Mouse (Mus musculus): Measurements from ENCODE around the gene Pafah1b3. TPM values are rescaled to one million over a fixed set of nuclear protein-coding genes. Genes with fewer than 3 reads are reported as not detected.

Gene Pafah1b3
- polyA plus RNA-seq, 1 experiment from 2014 or later = 216 TPM

GRCm38 (mm10) chr7:25316532-25317445 is 19.0 kb upstream of the Pafah1b3 start, which contains the start of gene Megf8:
Megf8 (plus strand) TSS chr7:25317164.
- ATAC-seq (ENCODE audit: insufficient number of reproducible peaks, low FRiP score, low TSS enrichment, low read depth) = peak; percentile 99
- Histone ChIP-seq H3K36me3 (no peaks in the 10 kb centered on the region), H3K9ac (peak within 1 kb of the TSS; percentile 66), H3K27me3 (peaks cover 39% of the 10 kb centered on the region), H3K4me1 (peaks cover 40% of the 10 kb centered on the region), H3K9me3 (replicated peaks) (no peaks in the 10 kb centered on the region), H3K4me2 (replicated peaks) (peak within 1 kb of the TSS; percentile 96), H3K4me3 (replicated peaks) (peak within 1 kb of the TSS; percentile 64), H3K27ac (replicated peaks) (peak within 1 kb of the TSS; percentile 88)
- WGBS = under 1% methylated on average over 51 of the region's 52 CpGs

- peak overlapping the region; percentile 53 for H3K4me3 ChIP-seq (replicated peaks)
- under 1% methylated on average over 67 of the region's 69 CpGs for WGBS
- peak overlapping the region; percentile 13; the same call in 1 of the 2 replicates for H3K27ac ChIP-seq (replicated peaks)
- H3K4me2 ChIP-seq (replicated peaks) = peak overlapping the region; percentile 96
- no peaks in the 10 kb centered on the region for H3K9me3 ChIP-seq (replicated peaks)
- H3K36me3 ChIP-seq = no peaks in the 10 kb centered on the region
- peaks cover 35% of the 10 kb centered on the region for H3K4me1 ChIP-seq
- peaks cover 49% of the 10 kb centered on the region for H3K27me3 ChIP-seq
- ATAC-seq (ENCODE audit: insufficient number of reproducible peaks, low FRiP score, low TSS enrichment, low read depth) = no peak
- H3K9ac ChIP-seq = peak overlapping the region; percentile 26
Observed at GRCm38 (mm10) chr7:25315306-25316041, 17.7 kb upstream of the Pafah1b3 start.

DNA sequence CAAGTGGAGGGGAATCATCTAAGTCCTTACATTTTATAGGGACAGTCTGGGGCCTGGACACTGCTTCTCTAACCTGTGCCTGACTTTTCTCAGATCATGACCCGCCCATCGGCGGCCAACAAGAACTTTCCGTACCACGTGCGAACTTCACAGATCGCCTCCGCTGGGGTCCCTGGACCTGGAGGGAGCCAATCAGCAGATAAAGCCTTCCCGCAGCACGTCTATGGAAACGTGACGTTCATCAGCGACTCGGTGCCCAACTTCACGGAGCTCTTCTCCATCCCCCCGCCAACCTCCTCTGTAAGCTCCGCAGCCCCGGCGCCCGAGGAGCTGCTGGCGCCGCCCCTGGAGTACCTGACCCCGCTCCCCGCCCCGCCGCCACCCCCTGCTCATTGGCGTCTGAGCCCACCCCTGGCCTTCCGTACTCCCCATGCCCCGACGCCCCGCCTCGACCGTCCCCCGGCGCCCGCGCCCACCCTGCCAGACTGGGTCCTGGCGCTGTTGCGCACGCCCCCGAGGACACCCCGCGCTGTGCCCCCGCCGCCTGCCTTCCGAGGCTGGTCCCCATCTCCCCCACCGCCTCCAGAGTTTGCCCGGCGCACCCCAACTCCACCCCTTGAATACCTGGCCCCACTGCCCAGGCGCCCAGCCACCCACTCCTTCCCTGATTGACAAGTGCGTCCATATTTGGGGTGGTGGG is 17.0 kb upstream of the Pafah1b3 start:
- Histone ChIP-seq H3K36me3 (no peaks in the 10 kb centered on the region), H3K9me3 (replicated peaks) (no peaks in the 10 kb centered on the region), H3K27me3 (peaks cover 49% of the 10 kb centered on the region), H3K27ac (replicated peaks) (no peak overlapping the region), H3K4me1 (peaks cover 35% of the 10 kb centered on the region), H3K9ac (peak overlapping the region; percentile 26; the same call in 1 of the 2 replicates), H3K4me3 (replicated peaks) (peak overlapping the region; percentile 53), H3K4me2 (replicated peaks) (peak overlapping the region; percentile 96)
- WGBS = 2% methylated on average over 41 of the region's 51 CpGs
- ATAC-seq (ENCODE audit: insufficient number of reproducible peaks, low FRiP score, low TSS enrichment, low read depth) = no peak

DNA sequence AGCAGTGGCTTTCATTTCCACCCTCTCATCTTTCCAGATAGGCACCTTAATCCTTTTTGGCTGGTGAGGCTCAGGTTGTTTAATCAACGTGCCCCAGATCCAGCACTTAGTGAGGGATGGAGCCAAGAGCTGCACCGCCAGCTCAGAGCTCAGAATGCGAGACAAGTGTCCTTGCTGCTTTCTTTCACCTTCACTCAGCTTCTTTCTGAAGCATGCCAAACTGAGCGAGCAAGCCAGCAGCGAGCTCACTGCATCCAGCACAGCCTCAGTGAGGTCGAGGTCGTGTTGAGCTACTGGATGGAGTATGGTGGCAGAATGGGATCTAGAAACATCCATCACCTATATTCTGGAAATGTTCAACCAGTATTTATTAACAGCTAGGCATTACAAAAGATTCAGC is 15.5 kb upstream of the Pafah1b3 start:
- Histone ChIP-seq H3K4me3 (replicated peaks) (no peak overlapping the region), H3K4me2 (replicated peaks) (no peak overlapping the region), H3K9ac (no peak overlapping the region), H3K27ac (replicated peaks) (no peak overlapping the region), H3K27me3 (peaks cover 59% of the 10 kb centered on the region), H3K4me1 (peaks cover 31% of the 10 kb centered on the region), H3K9me3 (replicated peaks) (no peaks in the 10 kb centered on the region), H3K36me3 (no peaks in the 10 kb centered on the region)
- 39% methylated on average over 7 of the region's 7 CpGs for WGBS
- ATAC-seq (ENCODE audit: insufficient number of reproducible peaks, low FRiP score, low TSS enrichment, low read depth) = no peak

GRCm38 (mm10) chr7:25311193-25311592 is 13.4 kb upstream of the Pafah1b3 start:
- 76% methylated on average over 11 of the region's 11 CpGs for WGBS
- Histone ChIP-seq H3K27ac (replicated peaks) (no peak overlapping the region), H3K36me3 (no peaks in the 10 kb centered on the region), H3K9me3 (replicated peaks) (no peaks in the 10 kb centered on the region), H3K4me3 (replicated peaks) (no peak overlapping the region), H3K4me2 (replicated peaks) (no peak overlapping the region), H3K4me1 (peaks cover 20% of the 10 kb centered on the region), H3K9ac (no peak overlapping the region), H3K27me3 (peaks cover 76% of the 10 kb centered on the region)
- no peak for ATAC-seq (ENCODE audit: insufficient number of reproducible peaks, low FRiP score, low TSS enrichment, low read depth)

DNA sequence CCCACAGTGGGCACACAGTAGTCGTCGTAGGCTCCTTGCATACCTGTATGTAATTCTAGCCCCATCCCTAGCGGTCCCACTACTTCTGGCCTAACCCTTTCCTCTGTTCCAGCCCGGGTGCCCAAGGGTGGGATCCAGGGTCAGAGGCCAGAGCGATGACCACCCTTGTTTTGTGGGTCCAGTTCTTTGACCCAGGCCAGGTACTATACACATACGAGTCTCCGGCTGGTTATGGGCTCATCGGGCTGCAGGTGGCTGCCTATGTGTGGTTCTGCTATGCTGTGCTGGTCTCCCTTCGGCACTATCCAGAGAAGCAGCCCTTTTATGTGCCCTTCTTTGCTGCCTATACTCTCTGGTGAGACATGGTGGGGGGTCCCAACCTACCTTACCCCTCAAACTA is 11.6 kb upstream of the Pafah1b3 start:
- Histone ChIP-seq H3K9ac (no peak overlapping the region), H3K9me3 (replicated peaks) (no peaks in the 10 kb centered on the region), H3K4me3 (replicated peaks) (no peak overlapping the region), H3K27ac (replicated peaks) (no peak overlapping the region), H3K4me1 (peaks cover 11% of the 10 kb centered on the region), H3K27me3 (peaks cover 67% of the 10 kb centered on the region), H3K4me2 (replicated peaks) (no peak overlapping the region), H3K36me3 (no peaks in the 10 kb centered on the region)
- 83% methylated on average over 9 of the region's 9 CpGs for WGBS
- no peak for ATAC-seq (ENCODE audit: insufficient number of reproducible peaks, low FRiP score, low TSS enrichment, low read depth)

DNA sequence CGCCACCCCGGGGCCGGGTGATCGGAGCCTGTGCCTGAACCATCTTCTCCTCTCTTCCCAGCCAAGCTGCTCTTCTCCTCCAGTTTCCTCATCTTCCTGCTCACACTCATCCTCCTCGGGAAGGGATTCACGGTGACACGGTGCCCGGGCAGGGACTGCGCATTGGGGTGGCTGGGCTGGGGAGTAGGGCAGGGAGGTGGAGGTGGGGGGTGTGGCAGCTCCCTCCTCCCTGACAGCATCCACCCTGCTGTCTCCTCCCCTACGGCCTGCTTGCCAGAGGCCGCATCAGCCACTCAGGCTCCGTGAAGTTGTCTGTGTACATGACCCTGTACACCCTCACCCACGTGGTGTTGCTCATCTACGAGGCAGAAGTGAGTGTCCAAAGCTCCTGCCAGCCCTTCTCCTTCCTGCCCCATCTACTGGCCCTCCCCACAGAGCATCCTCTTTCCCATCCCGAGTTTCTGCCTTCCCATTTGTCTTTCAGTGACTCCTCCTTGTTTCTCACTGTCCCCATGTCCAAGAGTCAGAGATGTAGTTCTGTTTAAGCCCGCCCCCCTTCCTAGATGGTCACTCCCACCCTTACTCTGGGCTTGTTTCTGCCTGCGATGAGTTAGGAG is 11.0 kb upstream of the Pafah1b3 start:
- 53% methylated on average over 17 of the region's 17 CpGs for WGBS
- H3K4me3 ChIP-seq (replicated peaks) = no peak overlapping the region
- no peak for ATAC-seq (ENCODE audit: insufficient number of reproducible peaks, low FRiP score, low TSS enrichment, low read depth)
- H3K27ac ChIP-seq (replicated peaks) = no peak overlapping the region
- H3K9me3 ChIP-seq (replicated peaks) = no peaks in the 10 kb centered on the region
- peaks cover 10% of the 10 kb centered on the region for H3K4me1 ChIP-seq
- H3K9ac ChIP-seq = no peak overlapping the region
- H3K4me2 ChIP-seq (replicated peaks) = no peak overlapping the region
- H3K36me3 ChIP-seq = no peaks in the 10 kb centered on the region
- peaks cover 61% of the 10 kb centered on the region for H3K27me3 ChIP-seq

- Histone ChIP-seq H3K9ac (no peak overlapping the region), H3K4me3 (replicated peaks) (no peak overlapping the region), H3K9me3 (replicated peaks) (no peaks in the 10 kb centered on the region), H3K27ac (replicated peaks) (no peak overlapping the region), H3K36me3 (no peaks in the 10 kb centered on the region), H3K4me1 (peaks cover 10% of the 10 kb centered on the region), H3K27me3 (peaks cover 41% of the 10 kb centered on the region), H3K4me2 (replicated peaks) (no peak overlapping the region)
- WGBS = 44% methylated on average over 2 of the region's 2 CpGs
- no peak for ATAC-seq (ENCODE audit: insufficient number of reproducible peaks, low FRiP score, low TSS enrichment, low read depth)
Observed at GRCm38 (mm10) chr7:25306614-25306996, 8.8 kb upstream of the Pafah1b3 start.

DNA sequence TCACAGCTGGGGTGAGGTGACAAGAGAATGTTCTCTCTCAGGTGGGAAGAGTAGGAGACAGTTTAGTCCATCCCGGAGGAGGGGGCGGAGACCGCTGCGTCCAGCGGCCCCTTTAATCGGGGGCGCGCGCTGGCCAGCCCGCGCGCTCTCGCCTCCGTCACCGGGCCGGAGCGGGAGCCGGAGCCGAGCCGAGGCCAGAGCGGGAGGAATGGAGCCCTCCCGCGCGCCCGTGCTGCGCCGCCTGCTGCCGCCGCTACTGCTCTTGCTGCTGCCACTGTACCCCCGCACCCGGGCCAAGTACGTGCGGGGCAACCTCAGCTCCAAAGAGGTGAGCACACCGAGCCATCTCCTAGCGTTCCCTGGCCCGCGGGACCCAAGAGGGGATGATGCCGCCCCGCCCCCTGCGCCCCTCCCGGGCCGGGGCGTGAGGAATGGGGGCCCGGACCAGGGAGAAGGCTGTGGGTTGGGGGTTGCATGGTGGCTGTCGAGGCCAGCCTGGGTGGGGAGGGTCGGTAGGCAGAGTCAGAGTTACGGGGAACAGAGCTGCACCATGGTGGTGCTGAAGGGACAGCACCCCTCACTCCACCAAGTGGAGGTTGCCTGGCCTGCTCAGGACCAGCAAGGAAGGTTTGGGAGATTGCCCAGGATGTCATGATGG is 8.3 kb upstream of the Pafah1b3 start, which contains the start of gene Tmem145:
Gene Tmem145, plus strand, starts transcription at position 151 of the 658 bp plus-strand sequence.
- Histone ChIP-seq H3K27ac (replicated peaks) (no peak within 1 kb of the TSS), H3K4me1 (peaks cover 10% of the 10 kb centered on the region), H3K36me3 (no peaks in the 10 kb centered on the region), H3K4me2 (replicated peaks) (peak within 1 kb of the TSS; percentile 93), H3K9ac (no peak within 1 kb of the TSS), H3K9me3 (replicated peaks) (no peaks in the 10 kb centered on the region), H3K27me3 (peaks cover 36% of the 10 kb centered on the region), H3K4me3 (replicated peaks) (peak within 1 kb of the TSS; percentile 52)
- under 1% methylated on average over 47 of the region's 47 CpGs for WGBS
- ATAC-seq (ENCODE audit: insufficient number of reproducible peaks, low FRiP score, low TSS enrichment, low read depth) = peak; percentile 55; the same call in 1 of the 2 replicates

DNA sequence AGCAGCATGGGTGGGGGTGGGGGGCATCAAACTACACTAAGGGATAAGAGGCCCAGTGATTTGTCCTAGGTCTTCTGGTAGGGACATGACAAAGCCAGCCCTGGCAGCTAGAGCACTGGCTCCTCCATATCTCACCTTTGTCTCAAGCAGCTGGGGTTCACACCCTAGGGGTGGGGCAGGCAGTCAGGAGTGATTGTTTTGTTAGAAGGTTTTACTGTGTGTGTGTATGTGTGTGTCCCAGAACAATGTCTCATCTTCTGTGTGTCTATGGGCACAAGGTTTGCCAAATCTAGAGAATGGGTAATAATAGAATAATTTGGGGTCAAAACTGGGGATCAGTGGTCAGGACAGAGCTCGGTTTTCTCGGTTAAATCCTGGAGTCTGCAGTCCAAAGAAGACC is 7.7 kb upstream of the Pafah1b3 start:
- H3K9me3 ChIP-seq (replicated peaks) = no peaks in the 10 kb centered on the region
- no peaks in the 10 kb centered on the region for H3K36me3 ChIP-seq
- peaks cover 33% of the 10 kb centered on the region for H3K27me3 ChIP-seq
- no peak overlapping the region for H3K9ac ChIP-seq
- no peak overlapping the region for H3K27ac ChIP-seq (replicated peaks)
- 0% methylated on average over 2 of the region's 2 CpGs for WGBS
- peak overlapping the region; percentile 52 for H3K4me3 ChIP-seq (replicated peaks)
- peaks cover 10% of the 10 kb centered on the region for H3K4me1 ChIP-seq
- no peak for ATAC-seq (ENCODE audit: insufficient number of reproducible peaks, low FRiP score, low TSS enrichment, low read depth)
- peak overlapping the region; percentile 93 for H3K4me2 ChIP-seq (replicated peaks)

Measured in embryonic facial prominence, embryonic 15.5 days (tissue).